Mouse (Mus musculus): ENCODE measurements around the gene Wdr70.

- TF ChIP-seq CTCF (IDR thresholded peaks at IDR 0.05; ENCODE audit: control insufficient read depth, insufficient read depth, low read length) (no peak), POLR2A (IDR thresholded peaks at IDR 0.05; ENCODE audit: borderline replicate concordance, control insufficient read depth, low read depth, low read length) (no peak)
Measured at GRCm38 (mm10) chr15:7934580-7934979, 164.4 kb downstream of the Wdr70 start.

Measured in bone marrow, adult 2 months (tissue).